Mouse (Mus musculus) heart, embryonic 16.5 days (tissue): ENCODE results near the gene Slc25a22. TPM values are rescaled to one million over a fixed set of nuclear protein-coding genes. Genes with fewer than 3 reads are reported as not detected.
"Not testable (repeated sequence)": the region's sequence is repeated elsewhere in the genome, so short reads cannot be mapped to it uniquely, and the experiment has no call there.

Source experiments
- ATAC-seq: fragments of 200-750 bp; cut with Nextera tagmentation; replicated peaks from 2 replicates; pipeline ENCODE4 v1.8.0; 2017; ENCODE audit warnings: moderate number of reproducible peaks; ENCODE audit not compliant: insufficient read depth, low FRiP score; ENCODE audit errors: extremely low read depth
- H3K27ac ChIP-seq: fragments of 300-500 bp; sonication (generic); 2 replicates; pipeline ENCODE4 v1.5.1; 2014; ENCODE audit warnings: mild to moderate bottlenecking, low read length, control low read depth, moderate library complexity
- H3K27me3 ChIP-seq: fragments of 300-500 bp; sonication (generic); 2 replicates; pipeline ENCODE4 v1.6.1; 2014; ENCODE audit warnings: low read length, mixed read lengths; ENCODE audit not compliant: control insufficient read depth, insufficient read depth
- H3K36me3 ChIP-seq: fragments of 300-500 bp; sonication (generic); 2 replicates; pipeline ENCODE4 v1.6.1; 2014; ENCODE audit not compliant: control insufficient read depth, insufficient read depth
- H3K4me1 ChIP-seq: fragments of 300-500 bp; sonication (generic); 2 replicates; pipeline ENCODE4 v1.6.1; 2014; ENCODE audit warnings: low read length, mixed read lengths; ENCODE audit not compliant: control insufficient read depth, insufficient read depth
- H3K4me2 ChIP-seq: fragments of 300-500 bp; sonication (generic); 2 replicates; pipeline ENCODE4 v1.6.1; 2014; ENCODE audit warnings: low read depth, mild to moderate bottlenecking, control low read depth, low read length
- H3K4me3 ChIP-seq: fragments of 300-500 bp; sonication (generic); 2 replicates; pipeline ENCODE4 v1.5.1; 2014; ENCODE audit warnings: mild to moderate bottlenecking, control low read depth, low read length
- H3K9ac ChIP-seq: fragments of 300-500 bp; sonication (generic); 2 replicates; pipeline ENCODE4 v1.6.1; 2014; ENCODE audit warnings: low read length, control low read depth
- H3K9me3 ChIP-seq: fragments of 300-500 bp; sonication (generic); replicated peaks from 2 replicates; pipeline ENCODE4 v1.6.1; 2016; ENCODE audit warnings: low read length; ENCODE audit not compliant: control insufficient read depth
- WGBS: fragments of 180-500 bp; shearing (Covaris S2); extraction: QIAGEN DNeasy Blood & Tissue Kit; methylation state at CpG from one replicate; pipeline ENCODE4 v1.1.7; 2014; 5-methylcytosine and 5-hydroxymethylcytosine counted together
- polyA plus RNA-seq: library from polyadenylated mRNA; unstranded; fragments of >200 nt; fragmentation: Nextera tagmentation; extraction: Ambion mirVana; gene quantifications from 2 replicates; pipeline ENCODE4 v1.2.1, GENCODE M21; 2015

Gene Slc25a22
- polyA plus RNA-seq, 1 experiment from 2014 or later = 19.7 TPM

GRCm38 (mm10) chr7:141456739-141457138 lies 19.0 kb upstream of the Slc25a22 start:
- Histone ChIP-seq H3K4me3 (no peak overlapping the region), H3K27ac (no peak overlapping the region), H3K9me3 (no peaks in the 10 kb centered on the region), H3K4me2 (peak overlapping the region; percentile 95; the same call in 1 of the 2 replicates), H3K9ac (no peak overlapping the region), H3K4me1 (peaks cover 22% of the 10 kb centered on the region), H3K36me3 (peaks cover 22% of the 10 kb centered on the region), H3K27me3 (peaks cover 5% of the 10 kb centered on the region; the same call in 1 of the 2 replicates)
- no peak for ATAC-seq
- 80% methylated on average over 6 of the region's 6 CpGs for WGBS

- Histone ChIP-seq H3K27ac (peak overlapping the region; percentile 93), H3K9me3 (no peaks in the 10 kb centered on the region), H3K4me2 (peak overlapping the region; percentile 95), H3K4me3 (peak overlapping the region; percentile 69), H3K36me3 (peaks cover 30% of the 10 kb centered on the region), H3K4me1 (peaks cover 17% of the 10 kb centered on the region), H3K27me3 (peaks cover 4% of the 10 kb centered on the region; the same call in 1 of the 2 replicates), H3K9ac (peak overlapping the region; percentile 88)
- under 1% methylated on average over 23 of the region's 23 CpGs for WGBS
- peak; percentile 53 for ATAC-seq
Measured at GRCm38 (mm10) chr7:141455610-141456314, 18.1 kb upstream of the Slc25a22 start.

GRCm38 (mm10) chr7:141454967-141455551 lies 17.4 kb upstream of the Slc25a22 start, which contains the start of gene Pnpla2:
Pnpla2 (plus strand) TSS chr7:141455198.
- Histone ChIP-seq H3K4me3 (peak within 1 kb of the TSS; percentile 69), H3K27me3 (no peaks in the 10 kb centered on the region), H3K9ac (peak within 1 kb of the TSS; percentile 88), H3K36me3 (peaks cover 33% of the 10 kb centered on the region), H3K4me1 (peaks cover 17% of the 10 kb centered on the region), H3K4me2 (peak within 1 kb of the TSS; percentile 95), H3K27ac (peak within 1 kb of the TSS; percentile 93), H3K9me3 (no peaks in the 10 kb centered on the region)
- ATAC-seq = peak; percentile 87
- WGBS = 0% methylated on average over 45 of the region's 45 CpGs

- Histone ChIP-seq H3K27ac (no peak overlapping the region), H3K27me3 (no peaks in the 10 kb centered on the region), H3K4me3 (no peak overlapping the region), H3K36me3 (peaks cover 24% of the 10 kb centered on the region), H3K9ac (no peak overlapping the region), H3K4me1 (peaks cover 21% of the 10 kb centered on the region), H3K9me3 (no peaks in the 10 kb centered on the region), H3K4me2 (no peak overlapping the region)
- 66% methylated on average over 2 of the region's 2 CpGs for WGBS
- no peak for ATAC-seq
Measured at GRCm38 (mm10) chr7:141453636-141454035, 15.9 kb upstream of the Slc25a22 start.

GRCm38 (mm10) chr7:141451928-141452327 lies 14.2 kb upstream of the Slc25a22 start:
- Histone ChIP-seq H3K4me2 (no peak overlapping the region), H3K27me3 (no peaks in the 10 kb centered on the region), H3K9me3 (no peaks in the 10 kb centered on the region), H3K36me3 (peaks cover 18% of the 10 kb centered on the region), H3K9ac (no peak overlapping the region), H3K27ac (no peak overlapping the region), H3K4me1 (peaks cover 25% of the 10 kb centered on the region), H3K4me3 (no peak overlapping the region)
- ATAC-seq = no peak

- Histone ChIP-seq H3K9me3 (no peaks in the 10 kb centered on the region), H3K4me1 (peaks cover 25% of the 10 kb centered on the region), H3K9ac (peak within 1 kb of the TSS; percentile 92), H3K27ac (peak within 1 kb of the TSS; percentile 95), H3K27me3 (no peaks in the 10 kb centered on the region), H3K4me2 (peak within 1 kb of the TSS; percentile 74), H3K4me3 (peak within 1 kb of the TSS; percentile 83), H3K36me3 (peaks cover 18% of the 10 kb centered on the region)
- peak; percentile 89 for ATAC-seq
- under 1% methylated on average over 63 of the region's 63 CpGs for WGBS
Measured at GRCm38 (mm10) chr7:141447110-141447991, 9.7 kb upstream of the Slc25a22 start, which contains the start of gene Rplp2. Rplp2 (plus strand) TSS chr7:141447370.

- not testable (repeated sequence) for H3K4me2 ChIP-seq, H3K9me3 ChIP-seq, H3K27ac ChIP-seq, ATAC-seq, H3K27me3 ChIP-seq, H3K4me3 ChIP-seq, H3K9ac ChIP-seq
- peaks cover 17% of the 10 kb centered on the region for H3K36me3 ChIP-seq
- H3K4me1 ChIP-seq = peaks cover 26% of the 10 kb centered on the region
- WGBS = 79% methylated on average over 3 of the region's 3 CpGs
Measured at GRCm38 (mm10) chr7:141446374-141446773, 8.7 kb upstream of the Slc25a22 start.

- Histone ChIP-seq H3K4me3 (peak within 1 kb of the TSS; percentile 66), H3K4me1 (peaks cover 31% of the 10 kb centered on the region), H3K36me3 (peaks cover 10% of the 10 kb centered on the region), H3K27me3 (no peaks in the 10 kb centered on the region), H3K9me3 (no peaks in the 10 kb centered on the region), H3K9ac (peak within 1 kb of the TSS; percentile 76), H3K27ac (peak within 1 kb of the TSS; percentile 76), H3K4me2 (peak within 1 kb of the TSS; percentile 96)
- WGBS = under 1% methylated on average over 25 of the region's 25 CpGs
- peak; percentile 52 for ATAC-seq
Measured at GRCm38 (mm10) chr7:141443828-141444237, 6.1 kb upstream of the Slc25a22 start, which contains the start of gene Pidd1. Pidd1 (minus strand) TSS chr7:141444025.
